Mouse (Mus musculus): ENCODE results near the gene Zxdc. TPM values are rescaled to one million over a fixed set of nuclear protein-coding genes. Genes with fewer than 3 reads are reported as not detected.

Zxdc gene
- 9.1 and 10.3 TPM in 2 replicates for polyA plus RNA-seq (2015; fragmentation: Nextera tagmentation; extraction: Ambion mirVana)

DNA sequence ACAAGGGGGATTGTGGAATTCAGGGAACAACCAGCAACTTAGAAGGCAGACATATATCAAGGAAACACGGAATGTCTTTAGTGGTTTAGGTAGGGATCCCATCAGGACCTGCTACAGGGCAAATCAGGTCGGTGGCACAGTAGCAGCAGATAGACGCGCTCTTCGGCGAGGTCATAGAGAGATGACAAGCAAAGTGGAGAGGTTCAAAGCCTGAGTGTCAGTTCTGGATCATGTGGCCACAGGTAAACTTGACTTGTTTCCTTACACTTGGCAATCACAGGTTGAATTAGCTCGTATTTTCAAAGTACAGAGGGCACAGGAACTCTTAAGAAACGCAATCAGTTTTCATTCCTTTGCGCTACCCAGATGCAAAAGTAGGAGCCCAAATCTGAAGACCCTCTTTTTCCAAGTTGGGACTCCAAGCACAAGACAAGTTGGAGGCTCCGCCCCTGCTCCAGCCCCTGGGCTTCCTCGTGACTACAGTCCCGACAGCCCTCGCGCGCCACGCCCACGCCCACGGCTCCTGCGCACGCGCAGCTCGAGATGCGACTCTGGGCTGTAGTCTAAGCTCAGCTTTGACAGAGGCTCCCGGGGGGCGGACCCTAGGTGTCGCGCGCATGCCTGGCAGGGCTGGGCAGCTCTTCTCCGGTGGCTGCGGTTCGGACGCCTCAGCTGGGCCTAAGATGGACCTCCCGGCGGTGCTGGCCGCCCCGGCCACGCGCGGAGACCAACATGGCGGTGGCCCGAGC is at the start of gene Zxdc:
Gene Zxdc (plus strand): TSS at position 517 of the 749 bp plus-strand sequence.
- no peaks in the 10 kb centered on the region for H3K9me3 ChIP-seq (replicated peaks)
- ATAC-seq = peak; percentile 98
- H3K9ac ChIP-seq = peak within 1 kb of the TSS; percentile 91
- peaks cover 17% of the 10 kb centered on the region for H3K36me3 ChIP-seq (ENCODE audit: poor library complexity, severe bottlenecking)
- peaks cover 3% of the 10 kb centered on the region; the same call in 1 of the 2 replicates for H3K27me3 ChIP-seq
- H3K4me1 ChIP-seq = peaks cover 30% of the 10 kb centered on the region
- H3K27ac ChIP-seq = peak within 1 kb of the TSS; percentile 85
- 5% methylated on average over 40 of the region's 41 CpGs for WGBS
- peak within 1 kb of the TSS; percentile 99 for H3K4me2 ChIP-seq
- peak within 1 kb of the TSS; percentile 94 for H3K4me3 ChIP-seq

GRCm38 (mm10) chr6:90320429-90320828 is 48.9 kb upstream of the Zxdc start:
- no peak overlapping the region for H3K27ac ChIP-seq
- no peak overlapping the region for H3K4me2 ChIP-seq
- no peaks in the 10 kb centered on the region for H3K36me3 ChIP-seq (ENCODE audit: poor library complexity, severe bottlenecking)
- no peak for ATAC-seq
- WGBS = 82% methylated on average over 5 of the region's 5 CpGs
- no peak overlapping the region for H3K4me3 ChIP-seq
- no peak overlapping the region for H3K9ac ChIP-seq
- no peaks in the 10 kb centered on the region for H3K9me3 ChIP-seq (replicated peaks)
- 0 out of 2 replicates have a peak, but pooled peaks cover 2% of the 10 kb centered on the region for H3K27me3 ChIP-seq
- H3K4me1 ChIP-seq = peaks cover 7% of the 10 kb centered on the region; the same call in 1 of the 2 replicates

- H3K36me3 ChIP-seq (ENCODE audit: poor library complexity, severe bottlenecking) = no peaks in the 10 kb centered on the region
- WGBS = 63% methylated on average over 4 of the region's 4 CpGs
- no peaks in the 10 kb centered on the region for H3K9me3 ChIP-seq (replicated peaks)
- H3K27me3 ChIP-seq = 0 out of 2 replicates have a peak, but pooled peaks cover 5% of the 10 kb centered on the region
- H3K9ac ChIP-seq = no peak overlapping the region
- no peak overlapping the region for H3K4me3 ChIP-seq
- no peak overlapping the region for H3K27ac ChIP-seq
- H3K4me1 ChIP-seq = peaks cover 7% of the 10 kb centered on the region; the same call in 1 of the 2 replicates
- no peak overlapping the region for H3K4me2 ChIP-seq
- no peak for ATAC-seq
These were observed 47.5 kb upstream of the Zxdc start for GRCm38 (mm10) chr6:90321811-90322210.

GRCm38 (mm10) chr6:90324026-90324425 is 45.3 kb upstream of the Zxdc start:
- H3K27me3 ChIP-seq = 0 out of 2 replicates have a peak, but pooled peaks cover 5% of the 10 kb centered on the region
- H3K27ac ChIP-seq = no peak overlapping the region
- 75% methylated on average over 3 of the region's 3 CpGs for WGBS
- no peaks in the 10 kb centered on the region for H3K9me3 ChIP-seq (replicated peaks)
- peaks cover 7% of the 10 kb centered on the region; the same call in 1 of the 2 replicates for H3K4me1 ChIP-seq
- ATAC-seq = no peak
- H3K4me2 ChIP-seq = no peak overlapping the region
- no peaks in the 10 kb centered on the region for H3K36me3 ChIP-seq (ENCODE audit: poor library complexity, severe bottlenecking)
- no peak overlapping the region for H3K9ac ChIP-seq
- H3K4me3 ChIP-seq = no peak overlapping the region

- WGBS = 71% methylated on average over 3 of the region's 3 CpGs
- Histone ChIP-seq H3K9ac (no peak overlapping the region), H3K9me3 (replicated peaks) (no peaks in the 10 kb centered on the region), H3K36me3 (ENCODE audit: poor library complexity, severe bottlenecking) (no peaks in the 10 kb centered on the region), H3K27ac (no peak overlapping the region), H3K4me1 (peaks cover 7% of the 10 kb centered on the region; the same call in 1 of the 2 replicates), H3K27me3 (0 out of 2 replicates have a peak, but pooled peaks cover 5% of the 10 kb centered on the region), H3K4me2 (no peak overlapping the region), H3K4me3 (no peak overlapping the region)
- ATAC-seq = no peak
These were observed 44.8 kb upstream of the Zxdc start for GRCm38 (mm10) chr6:90324463-90324862.

DNA sequence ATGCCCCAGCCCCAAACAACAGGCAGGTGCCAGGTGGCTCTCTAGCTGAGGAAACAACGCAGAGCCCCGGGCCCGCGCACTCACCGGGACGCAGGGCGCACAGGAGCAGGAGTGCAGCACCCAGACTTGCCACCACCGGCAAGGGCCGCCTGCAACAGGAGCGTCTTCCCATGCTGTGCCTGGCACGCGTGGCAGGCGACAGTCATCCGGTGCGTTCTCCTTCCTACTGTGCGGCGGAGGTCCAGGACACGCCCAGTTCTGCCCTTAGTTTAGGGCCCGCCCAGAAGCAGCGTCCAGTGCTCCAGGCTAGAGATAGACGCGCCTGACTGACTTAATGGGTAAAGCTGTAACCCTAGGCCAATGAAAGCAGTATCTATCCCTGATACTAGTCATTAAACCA is 44.3 kb upstream of the Zxdc start, which contains the start of gene Chst13:
Gene Chst13 (minus strand): TSS at position 195 of the 400 bp plus-strand sequence.
- no peak within 1 kb of the TSS for H3K4me3 ChIP-seq
- WGBS = 3% methylated on average over 22 of the region's 22 CpGs
- H3K27ac ChIP-seq = no peak within 1 kb of the TSS
- peaks cover 7% of the 10 kb centered on the region; the same call in 1 of the 2 replicates for H3K4me1 ChIP-seq
- no peaks in the 10 kb centered on the region for H3K9me3 ChIP-seq (replicated peaks)
- H3K36me3 ChIP-seq (ENCODE audit: poor library complexity, severe bottlenecking) = no peaks in the 10 kb centered on the region
- H3K4me2 ChIP-seq = peak within 1 kb of the TSS; percentile 43
- no peak within 1 kb of the TSS for H3K9ac ChIP-seq
- 0 out of 2 replicates have a peak, but pooled peaks cover 5% of the 10 kb centered on the region for H3K27me3 ChIP-seq
- ATAC-seq = 0 out of 2 replicates have a peak, but pooled peaks have one; percentile 19

GRCm38 (mm10) chr6:90327670-90328069 is 41.6 kb upstream of the Zxdc start:
- no peak overlapping the region for H3K4me2 ChIP-seq
- no peak overlapping the region for H3K27ac ChIP-seq
- no peak for ATAC-seq
- H3K9ac ChIP-seq = no peak overlapping the region
- no peaks in the 10 kb centered on the region for H3K36me3 ChIP-seq (ENCODE audit: poor library complexity, severe bottlenecking)
- 23% methylated on average over 6 of the region's 6 CpGs for WGBS
- peaks cover 7% of the 10 kb centered on the region; the same call in 1 of the 2 replicates for H3K4me1 ChIP-seq
- H3K27me3 ChIP-seq = 0 out of 2 replicates have a peak, but pooled peaks cover 5% of the 10 kb centered on the region
- H3K4me3 ChIP-seq = no peak overlapping the region
- H3K9me3 ChIP-seq (replicated peaks) = no peaks in the 10 kb centered on the region

DNA sequence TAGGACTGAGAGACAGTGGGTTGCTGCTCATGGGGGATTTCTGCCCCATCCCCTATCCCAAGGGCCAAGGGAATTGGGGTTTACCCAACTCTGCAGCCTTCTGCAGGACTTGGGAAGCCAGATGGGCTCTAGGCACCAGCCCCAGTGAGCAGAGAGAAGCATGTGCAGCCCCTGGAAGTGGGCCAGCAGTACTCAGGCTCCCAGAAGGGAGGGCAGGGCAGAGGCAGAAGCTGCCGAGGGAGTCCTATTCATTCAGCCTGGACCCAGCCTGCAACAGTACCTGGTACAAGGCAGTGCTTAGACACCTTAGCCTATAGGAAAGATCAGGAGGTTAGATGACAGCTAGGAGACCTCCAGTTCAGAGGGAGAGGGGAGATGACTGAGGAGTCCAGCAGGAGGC is 39.3 kb upstream of the Zxdc start:
- ATAC-seq = peak; percentile 86

GRCm38 (mm10) chr6:90332561-90333425 is 36.5 kb upstream of the Zxdc start, which contains the start of gene Uroc1:
Gene Uroc1, plus strand, starts transcription at chr6:90333284.
- ATAC-seq = no peak
- WGBS = 88% methylated on average over 7 of the region's 7 CpGs
- H3K27me3 ChIP-seq = no peaks in the 10 kb centered on the region
- H3K4me3 ChIP-seq = no peak within 1 kb of the TSS
- no peaks in the 10 kb centered on the region for H3K36me3 ChIP-seq (ENCODE audit: poor library complexity, severe bottlenecking)
- no peak within 1 kb of the TSS for H3K4me2 ChIP-seq
- no peak within 1 kb of the TSS for H3K27ac ChIP-seq
- no peak within 1 kb of the TSS for H3K9ac ChIP-seq
- H3K9me3 ChIP-seq (replicated peaks) = no peaks in the 10 kb centered on the region
- no peaks in the 10 kb centered on the region for H3K4me1 ChIP-seq

More for the DNA sequence above, 39.3 kb upstream of the Zxdc start:
- no peak overlapping the region for H3K4me2 ChIP-seq
- no peaks in the 10 kb centered on the region for H3K9me3 ChIP-seq (replicated peaks)
- H3K27ac ChIP-seq = peak overlapping the region; percentile 35; the same call in 1 of the 2 replicates
- H3K4me1 ChIP-seq = peaks cover 4% of the 10 kb centered on the region; the same call in 1 of the 2 replicates
- H3K27me3 ChIP-seq = 0 out of 2 replicates have a peak, but pooled peaks cover 5% of the 10 kb centered on the region
- H3K9ac ChIP-seq = no peak overlapping the region
- H3K4me3 ChIP-seq = no peak overlapping the region
- WGBS = 29% methylated on average over 1 of the region's 1 CpGs
- H3K36me3 ChIP-seq (ENCODE audit: poor library complexity, severe bottlenecking) = no peaks in the 10 kb centered on the region

DNA sequence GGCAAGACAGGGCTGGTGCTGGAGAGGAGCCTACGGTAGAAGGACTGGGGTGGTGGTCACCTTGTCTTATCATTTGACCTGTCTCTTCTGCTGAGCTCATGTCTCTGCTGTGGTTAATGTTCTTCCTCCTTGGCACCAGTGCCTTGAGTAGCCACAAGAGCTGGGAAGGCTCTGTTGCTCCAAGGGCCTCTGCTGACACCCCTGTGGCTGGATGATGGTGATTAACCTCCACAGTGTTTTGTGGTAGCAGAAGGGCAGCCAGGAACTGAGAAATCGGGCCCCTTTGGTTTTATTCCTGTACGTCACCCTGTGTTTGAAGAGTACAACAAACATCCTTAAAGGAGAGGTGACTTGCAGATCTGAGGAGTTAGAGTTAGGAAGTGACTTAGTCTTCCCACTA is 35.0 kb upstream of the Zxdc start:
- no peak for ATAC-seq
- WGBS = 86% methylated on average over 3 of the region's 3 CpGs
- Histone ChIP-seq H3K36me3 (ENCODE audit: poor library complexity, severe bottlenecking) (no peaks in the 10 kb centered on the region), H3K4me2 (no peak overlapping the region), H3K27me3 (no peaks in the 10 kb centered on the region), H3K4me3 (no peak overlapping the region), H3K4me1 (no peaks in the 10 kb centered on the region), H3K9ac (no peak overlapping the region), H3K27ac (no peak overlapping the region), H3K9me3 (replicated peaks) (no peaks in the 10 kb centered on the region)

GRCm38 (mm10) chr6:90342343-90342742 is 26.9 kb upstream of the Zxdc start:
- Histone ChIP-seq H3K4me1 (no peaks in the 10 kb centered on the region), H3K27ac (no peak overlapping the region), H3K27me3 (no peaks in the 10 kb centered on the region), H3K36me3 (ENCODE audit: poor library complexity, severe bottlenecking) (no peaks in the 10 kb centered on the region), H3K4me3 (no peak overlapping the region), H3K9me3 (replicated peaks) (no peaks in the 10 kb centered on the region), H3K4me2 (no peak overlapping the region), H3K9ac (no peak overlapping the region)
- WGBS = 70% methylated on average over 2 of the region's 2 CpGs
- ATAC-seq = no peak
